Mouse (Mus musculus): ENCODE measurements at regions not wholly inside any gene's neighbourhood (a gene's known extent, or its start where the extent isn't known, plus 50 kb on each side); places are given as distances from the start of the nearest gene placed in this dataset.

DNA sequence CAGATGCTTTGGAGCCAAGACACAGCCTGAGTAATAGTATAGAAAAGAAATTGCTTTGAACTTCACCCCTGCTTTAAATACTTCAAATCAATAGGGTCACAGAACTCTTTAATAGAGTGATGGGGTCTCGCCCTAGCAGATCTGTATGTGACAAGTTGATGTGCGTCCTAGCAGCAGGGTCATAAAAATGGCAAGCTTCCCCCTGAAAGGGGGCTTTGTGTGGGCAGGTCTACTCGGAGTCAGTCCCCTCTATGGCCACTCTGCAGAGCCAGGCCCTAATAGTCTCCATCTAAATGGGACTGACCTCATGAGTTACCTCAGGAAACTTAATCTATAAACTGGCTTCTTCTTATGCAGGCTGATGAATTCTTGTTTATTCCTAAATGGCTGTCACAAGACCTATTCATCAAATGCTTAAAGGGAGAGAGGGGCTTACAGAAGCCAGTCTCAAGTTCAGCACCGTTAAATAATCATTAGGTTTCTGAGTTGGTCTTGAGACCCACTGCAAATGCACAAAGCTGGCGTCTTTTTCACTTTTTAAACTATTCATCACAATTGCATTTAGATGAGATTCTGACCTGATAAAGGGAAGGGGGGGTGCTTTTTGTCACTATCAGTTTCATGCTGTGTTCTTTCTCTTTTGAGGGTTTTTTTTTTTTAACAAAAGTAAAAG, 457.0 kb upstream of the Fam92a start:
- DNase-seq (ENCODE audit: low read depth, low spot score) = peak; percentile 14

DNA sequence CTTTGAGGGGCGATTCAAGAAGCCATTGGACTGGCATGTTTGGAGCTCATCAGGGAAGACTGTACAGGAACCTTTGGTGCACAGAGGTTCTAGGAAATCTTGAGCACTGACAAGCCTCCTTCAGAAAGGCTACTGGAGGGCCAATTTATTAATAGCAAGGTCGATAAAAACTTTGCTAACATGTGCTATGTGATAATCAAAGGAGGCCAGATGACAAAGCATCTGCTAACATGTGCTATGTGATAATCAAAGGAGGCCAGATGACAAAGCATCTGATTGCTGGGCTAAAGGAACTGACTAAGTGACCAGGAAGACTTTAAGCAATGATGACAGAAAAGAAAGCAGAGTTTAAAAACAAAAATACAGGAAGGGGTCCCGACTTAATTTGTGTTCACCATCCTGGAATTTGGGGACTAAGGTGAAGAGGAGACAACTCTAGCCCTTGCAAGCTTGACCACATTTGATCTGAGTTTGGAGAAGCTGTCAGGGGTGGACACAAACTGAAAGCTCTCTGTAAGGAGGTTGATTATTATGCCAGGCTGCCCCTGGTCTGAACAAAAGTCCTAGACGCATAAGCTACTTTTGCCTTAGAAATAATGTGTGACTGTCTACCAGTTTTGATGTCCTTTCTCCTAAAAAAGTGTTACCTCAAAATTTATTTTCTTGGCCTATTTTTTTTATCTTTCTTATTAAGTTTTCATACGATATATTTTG, 455.5 kb upstream of the Fam92a start:
- DNase-seq (ENCODE audit: low read depth, low spot score) = no peak

DNA sequence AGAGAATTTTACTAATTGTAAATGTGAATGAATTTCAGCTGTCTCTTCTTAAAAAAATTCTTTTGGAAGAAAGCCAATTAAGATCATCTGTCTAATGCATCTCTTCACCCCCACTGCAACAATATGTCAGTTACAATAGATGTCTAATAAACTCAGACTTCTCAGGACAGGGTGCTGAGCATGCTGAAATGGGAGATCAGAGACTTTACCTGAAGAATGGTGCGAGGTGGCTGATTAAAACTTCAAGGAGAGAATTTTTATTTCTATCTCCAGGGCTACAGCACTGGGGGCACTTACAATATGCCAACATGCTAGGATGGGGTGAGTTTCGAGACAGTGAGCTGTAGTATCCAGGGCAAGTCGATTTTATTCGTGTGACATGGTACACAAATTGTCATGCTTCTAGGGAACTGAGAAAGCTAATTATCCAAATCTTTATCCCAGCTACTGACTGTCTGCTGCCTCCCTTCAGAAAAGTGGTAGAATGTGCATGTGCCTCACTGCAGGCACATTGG, 449.0 kb upstream of the Fam92a start:
- DNase-seq (ENCODE audit: low read depth, low spot score) = no peak

DNA sequence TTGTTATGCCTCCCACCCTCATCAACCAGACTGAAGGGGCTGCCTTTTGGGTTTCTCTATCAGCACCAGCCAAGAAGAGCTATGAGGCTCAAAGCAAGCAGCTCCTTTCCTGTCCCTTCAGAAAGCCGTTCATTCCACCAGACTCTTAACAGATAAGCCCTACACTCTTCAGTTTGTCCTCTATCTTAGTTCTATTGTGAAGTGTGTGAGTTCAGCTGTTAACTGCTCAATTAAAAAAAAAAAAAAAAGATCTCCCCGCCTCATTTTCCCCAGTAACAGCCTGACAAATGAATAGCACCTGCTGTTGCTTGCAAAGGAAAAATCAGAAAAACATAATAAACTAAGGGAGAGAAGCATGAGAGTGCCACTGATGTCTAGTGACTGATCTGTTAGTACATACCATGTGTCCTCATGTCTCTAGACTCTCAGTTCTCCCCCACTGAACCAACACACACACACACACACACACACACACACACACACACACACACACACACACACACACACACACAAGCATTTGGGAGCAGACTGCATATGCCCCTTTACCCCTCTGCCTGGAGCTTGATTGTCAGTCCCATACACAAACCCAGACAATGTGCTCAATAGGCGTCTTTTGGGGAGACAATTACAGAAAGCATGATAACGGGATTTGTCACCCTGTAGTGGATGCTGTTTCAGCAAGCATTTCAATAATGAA, 448.4 kb upstream of the Fam92a start:
- no peak for DNase-seq (ENCODE audit: low read depth, low spot score)

DNA sequence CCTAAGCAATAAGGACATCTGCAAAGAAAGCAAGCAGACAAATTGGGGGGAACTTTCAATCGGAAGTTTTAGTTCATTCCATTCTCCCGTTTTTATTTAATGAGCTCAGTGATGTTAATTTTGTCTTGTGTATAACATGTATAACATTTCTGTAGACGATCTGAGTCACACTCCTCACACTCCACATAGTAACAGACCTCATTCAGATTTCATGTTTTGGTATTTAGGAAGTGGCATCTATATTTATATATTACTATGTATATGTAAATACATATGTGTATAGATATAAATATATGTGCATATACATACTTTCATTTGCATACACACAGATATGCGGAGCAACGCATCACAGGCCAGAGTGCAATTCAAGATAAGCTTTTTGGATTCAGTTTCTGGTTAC, 444.9 kb upstream of the Fam92a start:
- no peak for DNase-seq (ENCODE audit: low read depth, low spot score)

DNA sequence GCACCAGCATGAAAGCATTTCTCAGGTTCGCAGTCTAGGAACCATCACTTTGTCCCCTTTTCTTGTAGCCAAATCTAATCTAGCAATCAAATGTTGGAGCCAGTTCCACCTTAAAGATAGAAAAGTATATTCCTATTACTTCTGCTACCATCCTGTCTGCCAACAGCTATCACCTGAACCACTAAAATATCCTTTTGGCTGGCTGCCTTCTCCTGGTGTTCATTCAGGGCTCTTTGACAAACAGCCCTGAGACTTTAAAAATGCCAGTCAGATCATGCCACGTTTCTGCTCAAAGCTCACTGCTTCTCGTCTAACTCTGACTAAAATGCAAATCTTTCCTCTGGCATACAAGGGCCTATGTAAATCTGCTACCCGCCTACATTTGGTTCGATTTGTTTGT, 439.7 kb upstream of the Fam92a start:
- DNase-seq (ENCODE audit: low read depth, low spot score) = no peak

DNA sequence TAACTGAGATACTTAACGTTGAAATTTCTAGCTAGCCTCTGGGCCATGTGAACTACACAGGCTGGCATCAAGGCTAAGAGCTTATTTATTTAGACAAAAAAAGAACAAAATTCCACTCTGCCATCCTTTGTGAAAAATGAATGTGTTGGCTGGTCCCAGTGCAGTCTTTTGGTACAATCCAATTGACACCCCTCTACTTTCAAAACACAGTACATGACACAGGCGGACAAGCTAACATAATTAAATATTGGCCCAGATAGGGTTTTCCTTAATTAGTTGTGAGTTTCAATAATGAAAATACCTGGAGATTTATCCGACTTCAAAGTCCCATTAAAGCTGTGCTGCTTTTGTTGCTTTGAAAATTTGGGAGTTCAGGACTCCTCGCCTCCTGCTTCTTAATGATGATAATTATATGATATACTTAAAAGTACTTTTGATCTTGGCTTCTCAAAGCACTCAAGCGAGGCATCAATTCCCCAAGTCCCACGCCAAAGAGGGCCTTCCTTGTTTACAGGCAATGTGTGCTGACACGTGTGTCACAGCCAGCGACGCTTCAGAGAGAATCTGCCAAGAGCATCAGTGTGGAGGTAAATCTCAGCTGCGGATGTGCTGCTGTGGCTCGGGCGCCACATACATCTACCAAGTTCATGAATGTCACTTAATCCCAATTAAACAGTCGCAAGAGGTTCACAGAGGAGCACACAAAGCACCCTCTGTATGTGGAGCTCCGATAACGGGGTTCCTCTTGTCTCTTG, 429.5 kb upstream of the Fam92a start:
- no peak for DNase-seq (ENCODE audit: low read depth, low spot score)

DNA sequence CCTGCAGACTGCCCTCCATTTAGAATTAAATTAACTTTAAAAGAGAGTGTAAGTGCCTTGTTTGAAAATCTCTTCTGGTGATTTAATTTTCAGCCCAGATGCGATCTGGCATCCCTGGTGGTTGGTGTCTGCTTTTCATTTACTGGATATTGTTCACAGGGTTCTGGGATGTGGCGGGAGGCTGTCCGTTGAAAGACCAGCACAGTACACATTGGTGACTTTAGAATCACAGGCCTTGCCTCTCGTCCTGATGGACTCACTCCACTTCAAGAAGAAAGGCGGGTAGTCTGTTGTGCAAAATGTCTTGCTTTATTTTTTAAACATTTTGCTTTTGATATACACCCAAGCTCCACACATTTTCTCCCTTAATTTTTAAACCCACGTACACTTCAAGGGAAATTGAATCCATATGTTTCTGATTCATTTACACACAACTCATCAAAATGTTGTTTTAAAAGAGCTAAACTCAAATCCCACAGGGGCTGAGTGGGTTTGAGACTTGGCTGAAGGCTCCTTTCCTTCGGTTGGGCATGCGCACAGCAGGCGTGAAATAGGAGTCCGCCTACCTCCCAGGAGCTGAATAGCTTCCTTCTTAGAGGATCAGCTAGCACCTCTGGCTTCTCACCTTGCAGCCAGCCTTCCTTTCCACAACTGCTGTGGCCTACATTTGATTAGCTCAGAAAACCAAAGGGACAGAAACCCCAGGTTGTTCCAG, 424.1 kb upstream of the Fam92a start:
- DNase-seq (ENCODE audit: low read depth, low spot score) = peak; percentile 80

DNA sequence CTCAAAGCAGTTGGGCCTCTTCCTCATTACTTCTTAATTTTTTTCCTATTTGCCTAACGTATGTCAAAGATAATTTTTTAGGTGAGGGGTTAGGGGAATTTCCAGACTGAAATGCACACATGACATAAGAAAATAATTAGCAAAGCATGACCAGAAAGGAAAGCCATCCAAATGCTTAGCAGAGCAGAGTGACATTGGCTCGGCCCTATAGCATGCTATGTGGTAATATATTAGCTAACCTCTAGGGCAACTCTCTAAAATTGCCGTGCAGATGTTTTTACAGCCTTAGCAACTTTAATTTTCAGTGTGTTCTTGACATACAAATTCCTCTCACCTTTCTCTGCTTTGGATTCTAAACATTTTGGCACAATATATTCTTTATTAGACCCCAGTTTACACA, 421.2 kb upstream of the Fam92a start:
- peak; percentile 32 for DNase-seq (ENCODE audit: low read depth, low spot score)

DNA sequence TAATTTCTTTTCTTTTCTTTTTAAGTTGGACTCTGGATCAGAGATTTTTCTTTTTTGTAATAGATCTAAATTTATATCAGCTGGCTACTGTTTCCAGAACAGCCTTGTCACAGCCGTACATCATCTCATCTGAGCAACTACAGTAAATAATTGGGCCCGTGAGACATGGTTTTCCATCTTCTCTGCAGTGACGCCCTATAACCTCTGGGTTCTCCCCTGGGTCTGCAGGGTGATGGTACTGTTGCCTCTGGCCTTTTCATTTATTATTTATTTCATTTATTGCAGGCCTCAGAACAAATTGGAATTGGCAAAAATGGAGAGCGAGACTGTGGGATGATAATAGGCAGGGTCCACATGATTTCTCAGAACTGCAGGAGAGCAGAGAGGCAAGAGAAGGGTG, 406.3 kb upstream of the Fam92a start:
- no peak for DNase-seq (ENCODE audit: low read depth, low spot score)

DNA sequence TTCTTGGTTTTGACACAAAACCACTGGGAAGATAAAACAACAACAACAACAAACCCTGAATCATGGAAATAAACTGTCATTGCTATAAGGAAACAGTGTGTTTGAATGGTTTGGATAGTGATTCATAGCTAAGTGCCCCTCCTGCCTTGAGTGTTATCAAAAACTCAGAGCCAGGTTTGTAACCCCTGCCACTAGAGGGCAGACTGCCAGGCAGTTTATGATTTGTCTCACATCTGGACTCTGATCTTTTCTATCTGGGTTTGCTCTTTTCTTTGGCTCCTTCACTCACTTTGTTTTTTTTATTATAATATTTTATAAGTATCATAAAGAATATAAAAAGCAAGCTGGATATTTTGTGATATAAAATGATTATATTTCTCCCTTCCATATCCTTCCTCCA, 400.1 kb upstream of the Fam92a start:
- no peak for DNase-seq (ENCODE audit: low read depth, low spot score)

DNA sequence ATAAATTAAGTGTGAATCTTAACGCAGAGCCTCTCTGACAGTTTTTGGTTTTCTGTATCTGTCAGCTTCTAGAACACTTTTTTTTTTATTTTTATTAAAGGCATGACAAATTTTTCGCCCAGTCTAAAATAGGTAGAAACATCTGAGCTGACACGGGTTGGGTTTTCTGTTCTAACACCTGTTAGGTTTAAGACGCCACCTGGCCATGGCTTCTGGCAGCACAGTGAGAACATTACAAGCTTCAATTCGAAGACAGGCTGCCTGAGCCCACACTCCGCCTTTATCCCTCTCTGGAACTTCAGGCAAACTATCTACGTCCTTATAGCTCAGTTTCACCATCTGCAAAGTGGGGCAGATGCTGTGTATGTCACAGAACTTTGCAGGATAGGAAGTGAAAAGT, 398.9 kb upstream of the Fam92a start:
- no peak for DNase-seq (ENCODE audit: low read depth, low spot score)

DNA sequence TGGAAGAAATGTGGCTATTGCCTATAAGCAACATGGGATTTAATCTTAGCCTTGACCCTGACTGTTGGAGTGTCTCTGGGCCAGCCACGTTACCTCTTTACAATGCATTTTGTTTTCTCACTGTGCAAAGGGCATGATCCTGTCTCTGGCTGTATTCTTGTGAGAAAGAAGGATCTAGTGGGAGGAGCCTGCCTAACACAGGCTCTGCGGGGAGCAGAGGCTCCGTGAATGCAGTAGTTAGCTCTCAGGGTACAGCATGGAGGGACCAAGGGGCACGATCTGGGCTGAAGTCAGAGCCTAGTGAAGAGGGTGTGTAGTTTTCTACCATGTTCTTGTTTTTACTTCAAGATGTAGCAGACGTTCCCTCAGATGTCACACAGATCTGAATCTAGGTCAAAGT, 395.8 kb upstream of the Fam92a start:
- no peak for DNase-seq (ENCODE audit: low read depth, low spot score)

DNA sequence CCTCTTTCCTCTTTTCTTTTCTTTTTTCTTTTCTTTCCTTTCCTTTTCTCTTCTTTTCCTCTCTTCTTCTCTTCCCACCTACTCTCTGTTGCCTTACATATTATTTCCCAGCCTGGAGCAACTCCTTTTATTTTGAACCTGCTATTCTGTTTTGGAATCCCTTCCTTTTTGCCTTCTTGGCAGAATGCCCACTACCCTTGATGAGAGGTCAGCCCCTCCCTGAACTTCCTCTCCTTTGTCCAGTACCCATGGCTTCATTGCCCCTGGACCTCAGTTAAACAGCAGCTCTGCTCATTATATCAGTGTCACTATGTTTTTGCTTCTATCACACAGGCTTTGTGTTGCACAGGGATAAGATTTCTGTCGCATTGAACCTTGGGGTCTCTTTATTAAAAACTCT, 391.2 kb upstream of the Fam92a start:
- DNase-seq (ENCODE audit: low read depth, low spot score) = no peak

DNA sequence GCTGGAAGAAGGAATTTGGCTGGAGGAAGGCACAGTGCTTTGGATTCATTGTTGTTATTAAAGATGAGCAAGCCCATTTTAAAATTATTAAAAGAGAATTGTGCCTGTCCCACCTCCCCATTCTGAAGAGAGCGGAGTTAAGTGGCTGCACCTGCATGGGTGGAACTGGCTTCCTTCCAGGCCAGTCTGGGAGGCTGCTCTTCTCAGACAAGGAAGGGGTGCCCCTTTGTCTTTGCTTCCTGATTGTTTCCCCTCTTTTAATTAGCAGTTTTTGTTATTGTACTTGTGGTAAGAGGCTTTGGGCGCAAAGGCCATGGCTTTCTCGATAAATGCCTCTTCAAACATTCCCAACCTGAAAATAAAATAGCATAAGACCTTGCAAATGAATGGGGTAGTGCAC, 388.7 kb upstream of the Fam92a start:
- DNase-seq (ENCODE audit: low read depth, low spot score) = no peak

DNA sequence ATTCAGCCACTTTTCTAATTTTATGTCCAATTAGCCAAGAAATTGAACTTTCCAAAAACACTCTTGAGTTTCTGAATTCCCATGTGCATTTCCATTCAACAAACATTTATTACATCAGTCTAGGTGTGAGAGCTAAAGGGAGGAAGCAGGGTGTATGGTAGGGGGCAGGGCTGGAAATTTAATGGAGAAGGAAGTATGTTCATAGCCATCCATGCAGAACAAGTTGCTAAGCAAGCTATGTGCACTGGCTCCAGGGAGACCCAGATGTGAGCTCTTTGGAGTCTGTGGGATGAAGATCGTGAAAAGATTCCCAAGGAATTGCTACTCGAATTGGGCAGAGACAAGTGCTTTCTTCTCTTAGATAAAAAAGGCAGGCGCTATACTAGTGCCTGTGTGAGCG, 388.2 kb upstream of the Fam92a start:
- DNase-seq (ENCODE audit: low read depth, low spot score) = no peak

DNA sequence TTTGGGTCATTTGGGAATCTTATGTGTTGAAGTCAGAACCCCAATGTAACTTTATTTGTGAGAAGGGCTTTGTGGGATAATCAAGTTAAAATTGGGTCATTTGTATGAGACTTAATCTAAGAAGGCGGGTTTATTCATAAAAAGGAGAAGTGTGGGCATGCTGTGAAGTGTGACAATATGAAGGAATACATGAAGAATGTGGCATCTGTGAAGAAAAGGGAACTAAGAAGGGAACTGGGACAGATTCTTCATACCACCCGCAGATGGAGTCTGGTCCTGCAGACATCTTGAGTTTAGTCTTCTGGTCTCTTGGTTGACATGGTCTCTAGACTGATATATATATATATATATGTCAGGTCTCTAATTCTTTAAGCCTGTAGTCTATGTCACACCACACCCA, 385.3 kb upstream of the Fam92a start:
- no peak for DNase-seq (ENCODE audit: low read depth, low spot score)

DNA sequence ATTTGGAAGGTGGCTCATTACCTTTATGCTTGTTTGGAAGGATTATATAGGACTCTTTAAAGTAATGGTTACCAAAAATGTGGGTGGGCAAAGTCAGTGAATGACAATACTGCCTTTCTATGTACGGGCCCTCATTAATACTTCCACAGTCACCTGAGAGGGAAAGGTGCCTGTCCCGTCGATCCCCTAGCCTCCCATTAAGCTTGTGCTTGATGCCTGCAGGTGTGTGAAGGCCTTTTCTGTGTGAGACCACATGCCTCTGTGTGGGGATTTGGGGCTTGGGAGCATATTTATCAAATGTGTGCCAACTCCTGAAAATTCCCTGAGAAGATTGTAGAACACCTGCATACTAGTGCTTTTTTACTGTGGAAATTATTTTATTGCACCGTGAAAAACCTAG, 377.4 kb upstream of the Fam92a start:
- no peak for DNase-seq (ENCODE audit: low read depth, low spot score)

DNA sequence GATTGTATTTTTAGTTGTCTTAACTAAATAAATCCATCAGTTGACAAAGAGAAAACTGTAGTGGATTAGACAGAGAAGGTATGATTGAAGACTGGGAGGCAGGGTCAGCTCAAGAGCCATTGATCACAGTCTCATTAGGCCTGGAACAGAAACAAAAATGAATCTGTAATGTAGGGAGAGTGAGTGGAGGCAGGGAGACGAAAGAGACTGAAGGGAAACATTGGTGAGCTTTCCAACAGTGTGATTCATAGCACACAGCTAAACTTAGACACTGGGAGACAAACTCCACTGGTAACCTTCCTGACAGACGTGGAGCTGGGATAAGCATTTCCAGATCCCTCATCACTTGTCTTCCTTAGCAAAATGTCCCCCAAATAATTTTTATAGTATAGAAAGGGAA, 372.1 kb upstream of the Fam92a start:
- no peak for DNase-seq (ENCODE audit: low read depth, low spot score)

DNA sequence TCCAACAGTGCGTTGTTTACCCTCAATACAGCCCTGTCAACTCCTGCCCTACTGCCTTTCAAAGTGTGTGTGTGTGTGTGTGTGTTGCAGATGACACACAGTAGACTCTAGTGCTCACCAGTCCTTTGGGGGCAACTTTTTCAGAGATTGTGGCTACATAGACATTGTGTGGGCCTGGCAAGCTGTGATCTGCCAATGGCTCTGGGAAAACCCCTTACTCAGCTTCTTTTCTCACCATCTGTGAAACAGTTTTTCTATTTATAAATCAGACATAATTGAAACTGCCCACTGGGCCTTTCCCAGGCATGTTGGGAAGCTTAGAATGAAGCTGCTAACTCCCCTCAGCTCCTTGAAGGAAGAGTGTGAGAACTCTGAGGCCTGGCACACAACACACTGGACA, 369.7 kb upstream of the Fam92a start:
- no peak for DNase-seq (ENCODE audit: low read depth, low spot score)

DNA sequence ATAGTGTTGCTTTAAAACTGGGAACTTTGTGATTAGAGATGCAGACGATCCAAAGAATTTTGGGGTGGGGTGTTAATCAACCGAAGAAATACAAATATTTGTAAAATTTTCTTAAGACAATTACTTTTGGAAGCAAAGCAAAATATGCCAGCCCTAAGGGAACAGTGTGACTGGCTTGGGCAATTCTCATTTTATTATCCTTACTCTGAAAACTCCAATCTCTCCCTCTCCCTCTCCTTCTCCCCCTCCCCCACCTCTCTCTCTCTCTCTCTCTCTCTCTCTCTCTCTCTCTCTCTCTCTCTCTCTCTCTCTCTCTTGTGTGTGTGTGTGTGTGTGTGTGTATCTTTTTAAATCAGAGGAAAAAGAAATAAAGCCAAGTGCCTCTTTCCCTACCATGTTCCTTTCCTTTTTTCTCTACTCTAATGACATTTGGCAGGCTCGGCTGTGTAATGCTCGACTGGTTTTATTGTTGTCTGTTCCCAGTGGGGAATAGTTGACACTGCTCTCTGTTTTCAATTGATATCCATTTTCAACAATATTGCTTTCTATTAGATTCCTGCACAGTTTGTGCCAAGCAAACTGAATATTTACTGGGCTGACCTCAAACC, 367.5 kb upstream of the Fam92a start:
- no peak for DNase-seq (ENCODE audit: low read depth, low spot score)

All from forelimb bud, embryonic 11.5 days (tissue).